Mouse (Mus musculus) adrenal gland, postnatal 36 days (tissue): ENCODE measurements at regions not wholly inside any gene's neighbourhood (a gene's known extent, or its start where the extent isn't known, plus 50 kb on each side); places are given as distances from the start of the nearest gene placed in this dataset.
A peak's percentile ranks its signal among the peaks of the same experiment; 100 is the strongest.

Experiments
- DNase-seq, 2 experiments: peaks; one replicate each; pipeline ENCODE4 v3.0.0; 2021; ENCODE audit warnings: mixed read lengths in 1 of 2

DNA sequence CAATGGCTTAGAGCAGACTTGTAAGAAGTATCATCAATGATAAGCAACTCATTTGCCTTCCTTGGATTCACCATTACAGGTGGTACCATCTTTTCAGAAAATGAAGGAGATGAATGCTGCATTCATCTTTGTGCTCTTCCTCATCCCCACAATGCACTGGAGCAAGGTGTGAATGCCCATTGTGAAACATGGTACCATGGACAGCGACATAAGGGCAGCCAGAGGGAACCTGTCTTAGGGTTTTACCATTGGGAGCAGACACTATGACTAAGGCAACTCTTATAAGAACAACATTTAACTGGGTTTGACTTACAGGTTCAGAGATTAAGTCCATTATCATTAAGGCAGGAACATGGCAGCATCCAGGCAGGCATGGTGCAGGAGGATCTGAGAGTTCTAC, 60.1 kb upstream of the Kcnj6 start:
- DNase-seq, result peak in 1 of 2 experiments; percentile 3

DNA sequence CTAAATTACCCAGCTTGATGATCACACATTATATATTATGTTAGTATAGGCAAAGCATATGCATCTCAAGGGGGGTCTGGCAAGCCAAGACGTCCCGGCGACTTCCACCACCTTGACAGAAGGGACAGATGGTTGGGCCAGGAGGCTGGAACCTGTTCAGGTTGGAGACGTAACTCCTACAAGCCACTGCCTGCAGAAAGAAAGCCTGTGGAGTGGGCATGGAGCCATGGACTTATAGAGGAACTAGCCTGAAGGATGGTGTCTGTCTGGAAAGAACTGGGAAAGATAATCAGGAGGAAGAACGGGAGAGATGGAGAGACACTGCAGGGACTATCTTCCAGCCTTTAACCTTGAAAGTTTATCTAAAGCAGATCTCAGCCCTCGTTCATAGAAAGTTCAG, 66.9 kb upstream of the Kcnj6 start:
- no peak for DNase-seq

DNA sequence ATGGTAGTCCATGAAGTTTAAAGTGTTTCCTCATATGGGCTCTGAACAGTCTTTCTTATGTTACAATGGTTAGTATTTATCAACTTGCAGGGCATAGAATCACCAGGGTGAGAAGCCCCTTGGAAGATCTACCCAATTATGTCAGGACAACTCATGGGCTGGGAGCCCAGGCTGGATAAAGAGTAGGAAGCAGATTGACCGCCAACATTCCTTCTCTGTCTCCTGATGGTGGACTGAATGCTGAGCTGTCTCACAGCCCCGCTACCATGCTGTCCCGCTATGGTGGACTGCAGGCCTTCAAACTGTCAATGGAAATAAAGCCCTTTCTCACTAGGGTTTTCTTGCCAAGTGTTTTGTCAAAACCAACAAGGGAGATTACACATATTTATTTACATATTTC, 69.2 kb upstream of the Kcnj6 start:
- no peak for DNase-seq

DNA sequence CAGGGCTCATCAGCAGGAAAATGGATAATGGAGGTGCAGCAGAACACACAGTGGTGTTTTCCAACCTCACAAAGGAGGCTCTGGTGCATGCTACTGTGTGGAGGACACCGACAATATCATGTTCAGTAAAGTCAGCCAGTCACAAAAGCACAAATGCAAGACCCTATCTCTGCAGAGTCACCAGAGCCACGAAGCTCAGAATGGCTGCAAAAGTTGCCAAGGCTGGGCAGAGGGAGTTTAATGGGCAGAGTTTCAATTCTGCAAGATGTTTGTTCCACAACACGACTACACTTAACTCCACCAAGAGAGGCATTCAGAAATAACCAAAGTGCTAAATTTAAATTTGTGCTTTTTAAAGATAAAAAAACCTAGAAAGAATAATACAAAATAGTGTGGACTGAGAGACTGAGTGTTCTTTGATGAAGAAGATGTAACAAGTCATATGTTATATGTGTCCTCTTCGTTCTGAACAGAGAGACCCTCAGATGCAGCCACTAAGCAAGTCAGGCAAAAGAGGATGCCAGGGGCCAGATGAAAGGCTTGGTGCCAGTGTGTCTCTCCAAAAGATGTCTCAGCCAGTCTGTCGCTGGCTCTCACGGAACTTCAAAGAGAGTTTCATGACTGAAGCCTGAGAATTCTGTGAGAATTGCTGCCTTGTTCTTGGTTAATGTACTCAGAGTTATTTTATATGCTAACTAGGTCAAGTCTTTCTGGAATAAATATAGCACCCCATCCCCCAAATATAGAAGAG, 95.1 kb upstream of the Kcnj6 start:
- DNase-seq, result no peak

DNA sequence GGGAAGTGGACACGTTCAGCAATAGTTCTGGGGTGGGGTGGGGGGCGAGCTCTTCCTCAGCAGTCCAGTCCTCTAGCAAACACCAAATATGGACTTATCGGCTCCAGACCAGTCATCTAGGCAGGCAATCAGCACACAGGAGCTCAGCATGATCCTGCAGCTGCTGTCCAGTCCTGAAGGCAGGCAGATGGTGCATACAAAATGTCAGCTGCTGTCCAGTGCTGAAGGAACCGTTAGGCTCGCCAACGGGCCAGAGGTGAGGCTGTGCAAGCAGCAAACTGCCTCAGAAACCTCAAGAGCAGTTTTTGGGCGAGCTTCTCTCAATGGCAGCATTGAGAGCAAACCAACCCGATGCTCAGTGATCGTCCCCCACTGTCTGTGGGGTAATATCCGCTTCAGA, 96.3 kb upstream of the Kcnj6 start:
- peak; percentile 33 to 51 for DNase-seq

DNA sequence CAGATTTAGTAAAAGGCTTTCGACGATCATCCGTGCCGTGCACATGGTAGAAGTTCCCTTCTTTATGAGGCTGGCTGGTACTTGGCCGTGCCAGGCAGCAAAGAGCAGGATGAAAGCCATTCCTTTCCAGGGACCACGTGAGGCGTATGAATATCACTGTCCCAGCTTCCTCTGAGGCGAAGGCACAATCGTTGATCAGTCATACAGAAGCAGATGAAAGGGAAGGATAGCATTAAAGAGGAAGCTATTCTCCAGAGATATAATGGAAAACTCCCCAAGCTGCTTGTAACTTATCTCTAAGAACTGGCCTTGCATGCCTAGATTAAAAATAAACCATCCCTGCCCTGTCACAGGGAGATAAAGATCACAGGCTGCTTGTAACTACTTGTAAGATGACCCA, 103.5 kb upstream of the Kcnj6 start:
- peak in 1 of 2 experiments; percentile 9 for DNase-seq

DNA sequence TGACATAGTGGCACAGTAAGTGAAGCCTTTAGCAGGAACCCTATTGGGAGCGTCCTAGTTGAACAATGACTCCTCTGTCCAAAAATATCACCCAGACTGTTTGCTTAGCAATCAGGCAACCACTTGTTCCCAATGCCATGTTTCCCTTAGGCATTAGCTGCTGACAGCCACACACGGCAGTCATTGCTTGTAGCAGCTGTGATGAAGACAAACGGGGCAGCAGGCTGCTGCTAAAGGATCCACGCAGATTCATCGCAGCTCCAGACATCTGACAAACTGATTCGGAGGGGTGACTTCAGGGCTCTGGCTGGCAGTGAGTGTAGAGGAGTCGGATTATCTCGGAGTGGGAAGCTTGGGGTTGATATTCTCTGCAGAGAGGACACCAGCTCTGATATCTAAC, 120.0 kb upstream of the Kcnj6 start:
- no peak for DNase-seq

DNA sequence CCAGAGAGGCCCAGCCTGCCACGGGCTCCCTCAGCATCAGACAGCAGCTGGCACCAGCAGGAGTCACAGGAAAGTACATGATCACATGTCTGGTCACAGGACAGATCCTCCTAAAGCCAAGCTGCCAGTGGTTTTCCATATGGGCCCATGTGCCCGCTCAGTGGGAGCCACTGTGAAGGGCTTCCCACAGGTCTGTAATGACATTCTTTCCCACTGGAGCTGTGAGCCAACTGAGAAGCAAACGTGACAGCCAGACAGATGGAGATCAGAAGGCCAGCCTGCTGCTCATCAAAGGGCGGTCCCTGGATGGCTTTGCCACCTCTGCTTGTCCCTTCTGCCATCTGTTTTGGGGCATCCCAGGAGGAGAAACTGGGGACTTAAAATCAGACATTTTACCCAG, 121.8 kb upstream of the Kcnj6 start:
- DNase-seq, result no peak

DNA sequence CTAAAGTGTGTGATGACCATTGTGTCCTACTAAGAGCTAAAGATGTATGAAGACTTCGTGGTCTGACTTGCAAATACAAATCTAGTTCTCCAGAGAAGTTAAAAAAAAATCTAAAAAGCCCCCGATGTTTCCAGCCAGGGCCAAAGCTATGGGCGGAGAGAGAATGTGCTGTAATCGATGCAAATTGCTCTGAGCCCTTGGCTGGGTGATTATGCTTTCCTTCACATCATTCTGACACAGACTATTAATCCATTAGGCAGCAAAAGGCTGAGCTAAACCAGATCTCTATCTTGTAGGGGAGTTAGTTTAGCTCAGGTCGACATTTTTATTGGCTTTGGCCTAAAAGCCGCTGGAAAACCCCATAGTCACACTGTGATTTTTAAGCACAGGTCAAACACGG, 124.5 kb upstream of the Kcnj6 start:
- DNase-seq, result no peak

DNA sequence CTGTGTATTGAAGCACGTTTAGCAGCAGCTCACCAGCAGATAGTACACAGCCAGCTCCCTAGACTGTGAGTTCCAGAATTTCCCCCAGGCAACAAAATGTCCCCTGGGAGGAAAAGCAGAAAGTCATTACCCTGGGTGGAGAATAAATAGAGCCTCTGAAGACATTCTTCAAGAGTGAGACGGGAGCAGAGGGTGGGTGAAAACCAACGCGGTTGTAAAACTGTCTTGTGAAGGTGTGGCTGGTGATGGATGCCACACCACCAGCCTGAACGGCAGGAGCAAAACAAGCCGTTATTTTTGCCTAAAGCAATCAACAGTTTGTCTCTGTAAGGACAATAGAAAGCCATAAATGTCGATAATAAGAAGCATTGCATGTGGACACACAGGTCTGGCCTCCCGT, 129.7 kb upstream of the Kcnj15 start:
- no peak for DNase-seq

DNA sequence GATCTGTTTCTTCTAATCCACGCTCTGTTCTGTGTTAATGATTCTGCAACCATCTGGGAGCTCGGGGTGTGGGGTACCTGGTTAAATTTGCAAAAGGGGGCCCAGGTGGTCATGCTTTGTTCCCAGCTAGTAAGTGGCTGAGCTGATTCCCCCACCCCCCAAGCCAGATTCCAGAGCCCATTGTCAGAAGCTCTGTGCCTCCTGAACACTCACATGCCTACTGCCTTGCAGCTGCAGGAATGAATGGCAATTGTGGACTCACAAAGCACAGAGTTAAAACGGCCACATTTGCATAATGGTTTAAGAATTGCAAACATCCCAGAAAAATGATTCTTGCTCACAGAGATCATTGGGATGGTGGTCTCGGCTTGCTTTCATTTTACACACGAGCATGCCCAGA, 125.5 kb upstream of the Kcnj15 start:
- DNase-seq, result no peak

DNA sequence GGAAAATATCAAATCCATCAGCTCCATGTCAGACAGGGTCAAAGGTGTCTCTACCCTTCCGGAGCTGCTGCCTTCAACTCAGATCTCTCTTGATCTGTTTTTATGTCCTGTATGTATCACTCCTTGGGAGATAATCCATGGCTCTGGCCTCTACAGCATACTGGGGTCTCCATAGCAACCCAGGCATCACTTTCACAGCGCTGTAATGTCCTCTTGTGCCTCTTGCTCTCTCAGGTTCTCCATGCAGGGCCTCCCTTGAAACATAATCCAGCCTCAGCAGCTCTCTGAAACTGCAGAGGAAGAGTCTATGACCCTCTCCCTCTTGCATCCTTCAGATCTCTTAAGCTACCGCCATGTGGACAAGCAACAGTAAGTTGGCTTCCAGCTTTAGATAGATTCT, 118.5 kb upstream of the Kcnj15 start:
- DNase-seq, result no peak

DNA sequence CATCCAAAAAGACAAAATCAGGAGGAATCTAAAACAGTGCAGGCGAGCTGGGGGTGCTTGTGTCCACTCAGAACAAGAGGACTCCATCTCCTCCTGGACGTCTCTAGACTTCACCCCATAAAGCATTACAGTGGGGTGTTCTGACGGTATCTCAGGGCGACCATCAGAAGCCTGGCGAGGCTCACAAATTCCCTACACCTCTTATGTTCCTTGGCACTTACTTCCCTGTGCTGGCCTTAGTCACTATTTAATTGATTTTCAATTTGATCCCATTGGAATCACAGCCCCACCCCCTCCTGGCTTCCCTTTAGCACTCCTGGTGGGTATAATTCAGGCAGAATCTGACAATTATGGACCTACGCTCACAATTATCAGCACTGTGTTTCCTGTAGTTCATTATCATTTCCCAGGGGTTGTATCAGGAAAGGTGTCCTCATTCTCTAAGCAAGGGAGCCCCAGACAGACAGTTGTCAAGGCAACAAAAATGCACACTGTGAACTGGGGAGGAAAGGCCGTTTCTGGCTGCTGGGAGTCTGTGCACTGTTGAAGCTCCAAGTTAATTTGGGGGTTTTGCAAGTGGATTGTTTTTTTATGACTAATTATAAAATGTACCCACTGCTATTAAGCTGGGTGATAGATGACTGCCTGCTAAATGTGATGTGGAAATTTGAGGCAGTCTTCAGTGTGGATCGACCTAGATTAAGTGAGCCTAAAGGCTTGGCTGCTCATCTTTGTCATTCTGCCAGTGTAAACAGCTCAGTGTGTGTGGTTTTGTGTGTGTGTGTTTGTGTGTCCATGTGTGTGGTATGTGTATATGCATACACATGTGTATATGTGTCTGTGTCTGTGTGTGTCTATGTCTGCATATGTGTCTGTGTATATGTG, 115.6 kb upstream of the Kcnj15 start:
- no peak for DNase-seq

DNA sequence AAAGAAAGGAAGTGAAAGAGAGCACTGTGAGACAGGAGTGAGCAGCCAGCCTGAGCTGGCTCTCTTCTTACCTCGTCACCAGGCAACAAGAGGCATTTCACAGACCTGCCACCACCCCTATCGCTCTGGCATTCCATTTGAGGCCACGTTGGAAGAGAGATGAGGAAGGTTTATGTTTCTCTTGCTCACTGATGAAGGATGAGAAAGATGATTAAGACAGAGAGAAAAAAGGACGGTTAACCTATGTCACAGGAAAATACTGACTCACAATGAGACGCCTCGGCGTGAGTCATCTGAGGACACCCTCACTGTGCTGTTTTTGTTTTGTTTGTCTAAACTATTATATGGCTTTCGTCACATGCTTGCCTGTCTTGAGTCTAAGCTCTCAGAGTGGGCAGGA, 106.9 kb upstream of the Kcnj15 start:
- no peak for DNase-seq

DNA sequence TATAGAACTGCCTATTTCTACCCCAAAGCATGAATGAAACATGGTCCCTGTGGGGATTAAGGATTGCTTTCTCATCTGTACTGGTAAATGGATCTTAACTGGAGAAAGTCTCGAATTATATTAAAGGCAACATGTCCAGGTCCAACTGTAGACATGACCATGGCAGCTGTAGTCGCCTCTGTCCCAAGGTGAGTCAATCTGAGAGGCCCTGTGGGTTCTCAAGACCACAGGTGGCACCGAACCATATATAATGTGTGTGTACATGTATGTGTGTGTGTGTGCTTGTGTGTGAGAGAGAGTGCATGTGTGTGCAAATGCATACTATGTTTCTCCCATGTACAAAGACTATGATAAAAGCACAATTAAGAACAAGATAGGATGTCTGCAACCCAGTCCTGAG, 105.9 kb upstream of the Kcnj15 start:
- no peak for DNase-seq

DNA sequence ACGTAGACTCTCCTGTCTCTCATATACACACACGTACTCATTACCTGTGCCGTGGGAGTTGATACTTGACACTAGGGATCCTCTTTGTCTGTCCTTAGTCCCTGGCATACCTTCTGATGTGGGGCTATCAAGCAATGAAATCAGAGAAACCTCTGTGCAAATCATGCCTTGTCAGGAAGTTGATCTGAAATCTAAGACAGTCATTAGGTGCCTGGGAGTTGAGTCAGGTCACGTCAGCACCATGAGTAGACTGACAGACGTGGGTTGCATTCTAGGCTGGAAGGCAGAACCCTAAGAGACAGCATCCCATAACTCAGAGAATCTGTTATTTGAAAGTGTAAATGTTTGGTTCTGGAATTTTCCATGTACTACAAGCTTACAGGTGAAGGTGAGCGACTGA, 105.4 kb upstream of the Kcnj15 start:
- DNase-seq, result no peak

DNA sequence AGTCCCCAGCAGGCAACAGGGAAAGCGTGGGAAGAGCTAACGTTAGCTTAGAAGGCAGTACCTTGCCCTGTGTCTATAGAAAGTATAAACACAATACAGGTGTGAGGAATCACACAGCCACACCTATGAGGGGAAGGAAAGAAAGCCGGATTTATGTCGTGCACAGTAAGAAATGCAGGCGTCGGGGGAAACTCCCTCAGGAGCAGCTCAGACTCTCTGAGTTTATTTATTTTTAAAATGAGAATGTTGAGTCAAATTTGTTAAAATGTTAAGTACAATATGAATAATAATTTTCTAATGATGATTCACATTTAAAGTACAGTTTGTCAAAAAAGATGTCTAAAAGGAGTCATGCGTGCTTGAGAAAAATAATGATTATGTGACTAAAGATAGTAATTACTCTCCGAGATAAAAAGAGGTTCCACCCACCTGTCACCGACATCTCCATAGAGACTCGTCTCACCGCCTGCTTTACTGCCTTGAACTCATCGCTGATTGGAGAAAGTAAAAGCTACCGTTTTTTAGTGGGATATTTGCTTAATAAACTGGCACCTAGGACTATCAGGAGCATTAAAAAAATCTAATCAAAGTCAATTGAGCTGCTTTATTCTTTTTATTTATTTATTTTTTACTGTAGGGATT, 104.5 kb upstream of the Kcnj15 start:
- DNase-seq, result no peak

DNA sequence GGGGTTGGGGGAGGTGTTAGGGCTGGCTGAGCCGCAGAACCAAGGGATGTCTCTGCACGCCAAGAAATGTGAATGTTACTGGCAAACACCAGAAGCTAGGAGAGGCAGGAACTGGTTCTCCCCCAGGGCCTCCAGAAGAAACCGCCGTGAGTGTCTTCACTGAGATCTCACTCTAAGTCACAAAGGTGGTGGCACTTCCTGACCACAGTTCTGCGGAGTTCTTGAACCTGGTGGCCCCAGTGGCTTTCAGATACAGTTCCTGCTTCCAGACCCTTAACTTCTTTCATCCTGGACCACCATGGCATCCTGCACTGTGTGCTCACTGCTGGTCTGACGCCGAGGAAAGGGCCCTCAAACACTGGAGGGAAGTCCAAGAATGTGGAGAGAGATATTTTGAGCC, 89.0 kb upstream of the Kcnj15 start:
- DNase-seq, result no peak

DNA sequence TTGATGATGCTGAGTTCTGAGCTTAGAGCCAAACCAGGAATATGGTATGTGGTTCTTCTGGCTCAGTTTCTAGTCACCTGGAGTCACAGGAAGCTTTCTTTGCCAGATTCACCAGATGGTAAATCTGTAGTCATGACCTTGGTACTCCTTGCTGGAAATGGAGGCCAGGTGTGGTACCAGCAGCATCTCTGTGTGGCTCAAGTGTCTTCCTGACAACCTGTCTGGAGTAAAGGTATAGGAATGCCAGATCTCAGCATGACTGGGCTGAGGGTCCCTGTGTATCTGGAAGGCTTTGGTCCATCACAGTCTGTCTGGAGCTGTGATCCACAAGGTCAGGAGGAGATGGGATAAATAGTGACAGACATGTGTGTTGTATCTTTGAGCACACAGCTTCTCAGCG, 88.0 kb upstream of the Kcnj15 start:
- no peak for DNase-seq

DNA sequence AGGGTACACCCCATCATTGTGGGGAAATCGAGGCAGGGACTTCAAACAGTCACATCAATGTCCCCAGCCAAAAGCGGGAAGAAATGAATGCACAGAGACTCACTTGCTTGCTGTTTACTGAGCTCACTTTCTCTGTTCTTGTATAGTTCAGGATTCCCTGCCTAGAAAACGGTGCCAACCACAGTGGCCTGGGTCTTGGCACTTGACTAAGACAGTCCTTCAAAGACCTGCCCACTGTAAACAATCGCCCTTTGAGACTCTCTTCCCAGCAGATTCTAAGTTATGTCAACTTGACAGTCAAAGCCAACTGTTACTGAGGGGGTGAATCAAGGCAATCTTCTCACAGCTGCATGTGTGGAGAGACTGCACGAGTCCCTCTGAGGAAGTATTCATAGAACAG, 76.8 kb upstream of the Kcnj15 start:
- no peak for DNase-seq

DNA sequence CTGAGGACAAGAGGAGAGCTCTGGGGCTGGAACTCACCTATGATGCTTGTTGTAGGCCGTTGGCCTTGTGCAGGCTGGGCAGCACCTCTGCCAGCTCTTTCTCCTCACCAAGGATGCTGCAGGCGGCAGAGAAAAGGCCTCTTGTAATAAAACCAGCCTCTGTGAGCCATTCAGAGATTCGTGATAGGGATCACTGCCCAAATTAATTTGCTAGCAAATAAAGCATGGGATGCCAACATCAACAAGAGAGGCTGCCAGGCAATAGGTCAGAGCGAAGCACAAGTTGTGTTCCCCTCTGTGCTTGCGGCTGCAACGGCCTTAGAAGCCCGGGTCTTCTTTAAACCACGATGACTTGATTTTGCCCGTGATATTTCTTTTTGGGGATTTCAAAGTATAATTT, 72.0 kb upstream of the Kcnj15 start:
- DNase-seq, result no peak

DNA sequence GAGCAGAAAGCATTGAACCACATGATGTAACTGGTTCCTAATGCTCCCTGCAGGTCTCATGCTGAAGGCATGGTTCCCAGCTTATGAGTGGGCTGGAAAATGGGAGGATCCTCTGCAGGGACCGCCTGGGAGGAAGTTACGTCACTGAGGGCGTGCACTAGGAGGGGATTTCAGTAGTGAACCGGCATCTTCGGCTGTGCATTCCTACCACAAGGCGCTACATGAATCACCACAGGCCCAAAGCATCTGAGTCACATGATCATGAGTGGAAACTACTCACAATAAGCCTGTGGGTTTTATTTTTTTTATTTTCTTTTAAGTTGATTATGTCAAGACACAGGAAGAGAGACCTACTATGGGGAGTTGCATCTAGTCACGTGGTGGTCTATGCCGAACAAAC, 68.2 kb upstream of the Kcnj15 start:
- DNase-seq, result no peak

DNA sequence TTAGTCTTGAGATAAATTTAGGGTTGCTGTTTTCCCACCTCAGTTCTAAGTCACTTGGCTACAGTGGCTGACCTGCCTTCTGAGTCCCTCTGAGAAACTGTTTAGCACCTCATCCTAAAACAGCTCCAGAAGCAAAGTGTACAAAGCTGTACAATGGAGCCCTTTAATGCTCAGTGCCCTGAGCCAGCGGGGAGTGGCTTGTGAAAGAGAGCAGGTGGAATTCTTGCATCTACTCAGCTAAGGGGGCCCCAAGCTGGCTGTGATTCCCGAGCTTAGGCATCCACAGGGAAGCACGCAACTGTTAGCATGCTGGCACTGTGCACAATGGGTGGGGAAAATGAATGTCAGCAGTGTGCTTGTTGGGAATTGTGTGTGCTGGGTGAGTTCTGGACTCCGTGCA, 63.2 kb upstream of the Kcnj15 start:
- DNase-seq, result no peak
